Mouse (Mus musculus): ENCODE results near the gene Cdc42ep3. TPM values are rescaled to one million over a fixed set of nuclear protein-coding genes. Genes with fewer than 3 reads are reported as not detected.

Cdc42ep3 gene
- polyA plus RNA-seq, 1 experiment from 2014 or later = 49.4 TPM

- no peak overlapping the region for H3K27ac ChIP-seq (ENCODE audit: low read length)
- H3K27me3 ChIP-seq (ENCODE audit: control insufficient read depth, insufficient read depth, low read depth, low read length) = no peaks in the 10 kb centered on the region
- H3K9ac ChIP-seq (ENCODE audit: low read depth, low read length) = no peak overlapping the region
- no peak overlapping the region for H3K4me2 ChIP-seq (ENCODE audit: low read length)
- peaks cover 2% of the 10 kb centered on the region; the same call in 1 of the 2 replicates for H3K36me3 ChIP-seq (ENCODE audit: control insufficient read depth, insufficient read depth, low read length)
- no peak for ATAC-seq
- no peak overlapping the region for H3K4me3 ChIP-seq (ENCODE audit: low read depth, low read length)
- no peaks in the 10 kb centered on the region for H3K9me3 ChIP-seq (replicated peaks; ENCODE audit: control insufficient read depth, low read length, poor library complexity, severe bottlenecking)
- H3K4me1 ChIP-seq (ENCODE audit: control insufficient read depth, insufficient read depth, low read length) = peaks cover 25% of the 10 kb centered on the region
- 76% methylated on average over 4 of the region's 4 CpGs for WGBS
These were observed 5.5 kb downstream of the Cdc42ep3 start for GRCm38 (mm10) chr17:79349371-79349770.

- Histone ChIP-seq H3K36me3 (ENCODE audit: control insufficient read depth, insufficient read depth, low read length) (peaks cover 2% of the 10 kb centered on the region; the same call in 1 of the 2 replicates), H3K27ac (ENCODE audit: low read length) (no peak overlapping the region), H3K4me2 (ENCODE audit: low read length) (no peak overlapping the region), H3K4me3 (ENCODE audit: low read depth, low read length) (no peak overlapping the region), H3K27me3 (ENCODE audit: control insufficient read depth, insufficient read depth, low read depth, low read length) (no peaks in the 10 kb centered on the region), H3K4me1 (ENCODE audit: control insufficient read depth, insufficient read depth, low read length) (peaks cover 24% of the 10 kb centered on the region), H3K9me3 (replicated peaks; ENCODE audit: control insufficient read depth, low read length, poor library complexity, severe bottlenecking) (no peaks in the 10 kb centered on the region), H3K9ac (ENCODE audit: low read depth, low read length) (no peak overlapping the region)
- whole genome bisulfite sequencing = 89% methylated on average over 7 of the region's 7 CpGs
- ATAC-seq = no peak
These were observed 6.8 kb downstream of the Cdc42ep3 start for GRCm38 (mm10) chr17:79347920-79348589.

GRCm38 (mm10) chr17:79347291-79347690 lies 7.6 kb downstream of the Cdc42ep3 start:
- no peaks in the 10 kb centered on the region for H3K9me3 ChIP-seq (replicated peaks; ENCODE audit: control insufficient read depth, low read length, poor library complexity, severe bottlenecking)
- H3K4me1 ChIP-seq (ENCODE audit: control insufficient read depth, insufficient read depth, low read length) = peaks cover 17% of the 10 kb centered on the region
- H3K36me3 ChIP-seq (ENCODE audit: control insufficient read depth, insufficient read depth, low read length) = peaks cover 2% of the 10 kb centered on the region; the same call in 1 of the 2 replicates
- H3K4me2 ChIP-seq (ENCODE audit: low read length) = no peak overlapping the region
- no peak overlapping the region for H3K27ac ChIP-seq (ENCODE audit: low read length)
- no peak overlapping the region for H3K9ac ChIP-seq (ENCODE audit: low read depth, low read length)
- H3K27me3 ChIP-seq (ENCODE audit: control insufficient read depth, insufficient read depth, low read depth, low read length) = no peaks in the 10 kb centered on the region
- 93% methylated on average over 4 of the region's 4 CpGs for WGBS
- H3K4me3 ChIP-seq (ENCODE audit: low read depth, low read length) = no peak overlapping the region
- no peak for ATAC-seq

GRCm38 (mm10) chr17:79345001-79345709 lies 9.7 kb downstream of the Cdc42ep3 start:
- no peak overlapping the region for H3K4me2 ChIP-seq (ENCODE audit: low read length)
- 90% methylated on average over 25 of the region's 25 CpGs for WGBS
- ATAC-seq = no peak

GRCm38 (mm10) chr17:79343334-79343946 lies 11.5 kb downstream of the Cdc42ep3 start:
- no peak for ATAC-seq
- WGBS = 69% methylated on average over 5 of the region's 5 CpGs
- no peak overlapping the region for H3K4me3 ChIP-seq (ENCODE audit: low read depth, low read length)
- H3K27me3 ChIP-seq (ENCODE audit: control insufficient read depth, insufficient read depth, low read depth, low read length) = no peaks in the 10 kb centered on the region
- H3K27ac ChIP-seq (ENCODE audit: low read length) = no peak overlapping the region
- no peaks in the 10 kb centered on the region; the same call in 1 of the 2 replicates for H3K36me3 ChIP-seq (ENCODE audit: control insufficient read depth, insufficient read depth, low read length)
- H3K4me1 ChIP-seq (ENCODE audit: control insufficient read depth, insufficient read depth, low read length) = peaks cover 4% of the 10 kb centered on the region
- H3K4me2 ChIP-seq (ENCODE audit: low read length) = no peak overlapping the region
- no peaks in the 10 kb centered on the region for H3K9me3 ChIP-seq (replicated peaks; ENCODE audit: control insufficient read depth, low read length, poor library complexity, severe bottlenecking)
- no peak overlapping the region for H3K9ac ChIP-seq (ENCODE audit: low read depth, low read length)

More at GRCm38 (mm10) chr17:79345001-79345709, 9.7 kb downstream of the Cdc42ep3 start:
- Histone ChIP-seq H3K9ac (ENCODE audit: low read depth, low read length) (no peak overlapping the region), H3K36me3 (ENCODE audit: control insufficient read depth, insufficient read depth, low read length) (peaks cover 2% of the 10 kb centered on the region; the same call in 1 of the 2 replicates), H3K9me3 (replicated peaks; ENCODE audit: control insufficient read depth, low read length, poor library complexity, severe bottlenecking) (no peaks in the 10 kb centered on the region), H3K4me3 (ENCODE audit: low read depth, low read length) (no peak overlapping the region), H3K27me3 (ENCODE audit: control insufficient read depth, insufficient read depth, low read depth, low read length) (no peaks in the 10 kb centered on the region), H3K4me1 (ENCODE audit: control insufficient read depth, insufficient read depth, low read length) (peaks cover 10% of the 10 kb centered on the region), H3K27ac (ENCODE audit: low read length) (no peak overlapping the region)

GRCm38 (mm10) chr17:79342639-79343333 lies 12.1 kb downstream of the Cdc42ep3 start:
- H3K9me3 ChIP-seq (replicated peaks; ENCODE audit: control insufficient read depth, low read length, poor library complexity, severe bottlenecking) = no peaks in the 10 kb centered on the region
- 41% methylated on average over 3 of the region's 3 CpGs for WGBS
- no peak overlapping the region for H3K27ac ChIP-seq (ENCODE audit: low read length)
- no peak overlapping the region for H3K4me2 ChIP-seq (ENCODE audit: low read length)
- no peak overlapping the region for H3K9ac ChIP-seq (ENCODE audit: low read depth, low read length)
- no peaks in the 10 kb centered on the region for H3K27me3 ChIP-seq (ENCODE audit: control insufficient read depth, insufficient read depth, low read depth, low read length)
- H3K36me3 ChIP-seq (ENCODE audit: control insufficient read depth, insufficient read depth, low read length) = no peaks in the 10 kb centered on the region; the same call in 1 of the 2 replicates
- peaks cover 4% of the 10 kb centered on the region for H3K4me1 ChIP-seq (ENCODE audit: control insufficient read depth, insufficient read depth, low read length)
- no peak overlapping the region for H3K4me3 ChIP-seq (ENCODE audit: low read depth, low read length)
- no peak for ATAC-seq

- WGBS = 76% methylated on average over 7 of the region's 7 CpGs
- H3K36me3 ChIP-seq (ENCODE audit: control insufficient read depth, insufficient read depth, low read length) = no peaks in the 10 kb centered on the region; the same call in 1 of the 2 replicates
- no peak overlapping the region for H3K9ac ChIP-seq (ENCODE audit: low read depth, low read length)
- no peaks in the 10 kb centered on the region for H3K27me3 ChIP-seq (ENCODE audit: control insufficient read depth, insufficient read depth, low read depth, low read length)
- no peak overlapping the region for H3K4me2 ChIP-seq (ENCODE audit: low read length)
- H3K27ac ChIP-seq (ENCODE audit: low read length) = no peak overlapping the region
- no peaks in the 10 kb centered on the region for H3K9me3 ChIP-seq (replicated peaks; ENCODE audit: control insufficient read depth, low read length, poor library complexity, severe bottlenecking)
- no peak for ATAC-seq
- H3K4me3 ChIP-seq (ENCODE audit: low read depth, low read length) = no peak overlapping the region
- H3K4me1 ChIP-seq (ENCODE audit: control insufficient read depth, insufficient read depth, low read length) = peaks cover 4% of the 10 kb centered on the region
These were observed 12.9 kb downstream of the Cdc42ep3 start for GRCm38 (mm10) chr17:79341946-79342470.

- Histone ChIP-seq H3K9me3 (replicated peaks; ENCODE audit: control insufficient read depth, low read length, poor library complexity, severe bottlenecking) (no peaks in the 10 kb centered on the region), H3K27me3 (ENCODE audit: control insufficient read depth, insufficient read depth, low read depth, low read length) (no peaks in the 10 kb centered on the region), H3K4me2 (ENCODE audit: low read length) (no peak overlapping the region), H3K4me3 (ENCODE audit: low read depth, low read length) (no peak overlapping the region), H3K4me1 (ENCODE audit: control insufficient read depth, insufficient read depth, low read length) (no peaks in the 10 kb centered on the region), H3K9ac (ENCODE audit: low read depth, low read length) (no peak overlapping the region), H3K27ac (ENCODE audit: low read length) (no peak overlapping the region), H3K36me3 (ENCODE audit: control insufficient read depth, insufficient read depth, low read length) (peaks cover 12% of the 10 kb centered on the region; the same call in 1 of the 2 replicates)
- WGBS = 92% methylated on average over 3 of the region's 3 CpGs
- ATAC-seq = no peak
These were observed 17.4 kb downstream of the Cdc42ep3 start for GRCm38 (mm10) chr17:79337494-79337893.

All from midbrain, embryonic 16.5 days (tissue).